Mouse (Mus musculus) neural tube, embryonic 10.5 days (tissue): ENCODE data around the gene Noa1.

Experiments
- DNase-seq: peaks from one replicate; pipeline ENCODE4 v3.0.0-alpha.2; 2017; ENCODE audit warnings: low spot score; ENCODE audit errors: extremely low spot score

Gene Noa1

GRCm38 (mm10) chr5:77254402-77254801 lies 55.5 kb downstream of the Noa1 start:
- no peak for DNase-seq

DNA sequence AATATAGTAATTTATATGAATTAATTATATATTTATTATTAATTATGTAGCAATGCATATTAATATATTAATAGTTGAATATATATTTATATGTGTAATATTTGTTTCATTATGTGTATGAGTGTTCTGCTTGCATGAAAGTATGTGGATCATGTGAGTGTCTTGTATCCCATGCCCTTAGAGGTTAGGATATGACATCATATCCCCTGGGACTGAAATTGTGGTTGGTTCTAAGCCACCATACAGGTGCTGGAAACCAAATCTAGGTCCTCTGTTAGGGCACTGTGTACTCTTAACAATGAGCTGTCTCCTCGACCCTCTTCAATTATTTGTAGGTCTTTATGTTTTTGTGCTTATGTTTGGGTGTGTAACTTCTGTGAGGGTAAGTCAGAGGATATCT lies 56.7 kb downstream of the Noa1 start:
- DNase-seq = no peak

DNA sequence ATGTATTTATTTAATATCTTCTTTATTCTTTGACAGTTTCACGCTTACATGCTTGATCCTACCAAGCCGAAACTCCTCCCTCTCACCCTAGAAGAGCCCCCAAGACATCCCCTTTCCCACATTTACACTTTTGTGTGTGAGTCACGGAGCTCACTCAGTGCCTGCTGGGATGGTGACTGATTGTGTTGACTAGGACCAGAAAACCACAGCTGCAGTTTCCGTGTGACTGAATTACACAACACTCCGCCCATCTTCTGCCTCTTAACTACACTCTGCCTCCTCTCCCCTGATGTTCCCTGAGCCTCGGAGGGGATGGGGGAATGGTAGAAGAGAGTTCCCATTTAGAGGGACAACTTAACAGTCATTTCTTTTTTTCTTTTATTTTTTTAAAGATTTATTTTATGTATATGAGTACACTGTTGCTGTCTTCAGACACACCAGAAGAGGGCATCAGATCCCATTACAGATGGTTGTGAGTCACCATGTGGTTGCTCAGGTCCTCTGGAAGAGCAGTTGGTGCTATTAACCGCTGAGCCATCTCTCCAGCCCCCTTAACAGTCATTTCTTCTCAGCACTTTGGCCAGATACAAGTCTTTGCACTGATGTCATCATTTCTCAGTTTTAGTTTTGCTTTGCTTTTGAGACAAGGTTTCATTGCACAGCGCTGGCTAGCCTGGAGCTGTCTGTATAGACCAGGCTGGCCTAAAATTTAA lies 57.6 kb downstream of the Noa1 start:
- no peak for DNase-seq

DNA sequence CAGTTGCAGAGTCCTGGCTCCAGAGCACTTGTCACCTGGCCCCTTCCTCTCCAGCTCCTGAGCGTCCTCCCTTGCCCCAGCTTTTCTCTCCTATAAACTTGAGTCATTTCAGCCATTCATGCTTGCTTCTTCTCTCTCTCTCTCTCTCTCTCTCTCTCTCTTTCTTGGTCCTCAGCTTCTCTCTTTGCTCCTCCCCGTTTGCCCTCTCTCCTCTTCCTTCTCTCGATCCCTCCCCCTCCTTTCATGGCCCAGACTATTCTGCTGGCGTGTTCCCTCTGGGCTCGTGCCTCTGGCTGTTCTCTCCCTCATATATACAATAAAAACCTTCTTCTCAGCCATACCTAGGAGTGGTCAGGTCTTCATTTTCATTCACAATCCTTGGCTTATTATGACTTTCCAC lies 58.2 kb downstream of the Noa1 start:
- DNase-seq = no peak

DNA sequence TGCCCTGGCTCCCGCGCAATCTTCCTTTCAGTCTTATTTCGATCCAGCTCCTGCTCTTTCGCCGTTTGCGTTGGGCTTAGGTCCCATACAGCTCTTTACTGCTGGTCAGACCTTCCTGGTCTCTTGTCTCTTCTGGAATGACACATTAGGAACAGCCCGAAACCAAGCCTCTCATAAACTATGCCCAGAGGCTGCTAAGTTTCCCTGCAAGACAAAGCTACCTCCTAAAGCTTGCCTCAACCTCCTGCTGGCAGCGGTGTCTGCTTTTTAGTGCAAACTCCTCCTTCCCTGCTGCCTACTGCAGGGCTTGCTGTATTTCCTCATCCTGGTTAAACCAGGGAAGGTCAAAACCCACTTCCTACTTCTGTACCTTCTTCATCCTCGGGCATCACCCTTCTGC lies 59.8 kb downstream of the Noa1 start:
- DNase-seq = no peak

DNA sequence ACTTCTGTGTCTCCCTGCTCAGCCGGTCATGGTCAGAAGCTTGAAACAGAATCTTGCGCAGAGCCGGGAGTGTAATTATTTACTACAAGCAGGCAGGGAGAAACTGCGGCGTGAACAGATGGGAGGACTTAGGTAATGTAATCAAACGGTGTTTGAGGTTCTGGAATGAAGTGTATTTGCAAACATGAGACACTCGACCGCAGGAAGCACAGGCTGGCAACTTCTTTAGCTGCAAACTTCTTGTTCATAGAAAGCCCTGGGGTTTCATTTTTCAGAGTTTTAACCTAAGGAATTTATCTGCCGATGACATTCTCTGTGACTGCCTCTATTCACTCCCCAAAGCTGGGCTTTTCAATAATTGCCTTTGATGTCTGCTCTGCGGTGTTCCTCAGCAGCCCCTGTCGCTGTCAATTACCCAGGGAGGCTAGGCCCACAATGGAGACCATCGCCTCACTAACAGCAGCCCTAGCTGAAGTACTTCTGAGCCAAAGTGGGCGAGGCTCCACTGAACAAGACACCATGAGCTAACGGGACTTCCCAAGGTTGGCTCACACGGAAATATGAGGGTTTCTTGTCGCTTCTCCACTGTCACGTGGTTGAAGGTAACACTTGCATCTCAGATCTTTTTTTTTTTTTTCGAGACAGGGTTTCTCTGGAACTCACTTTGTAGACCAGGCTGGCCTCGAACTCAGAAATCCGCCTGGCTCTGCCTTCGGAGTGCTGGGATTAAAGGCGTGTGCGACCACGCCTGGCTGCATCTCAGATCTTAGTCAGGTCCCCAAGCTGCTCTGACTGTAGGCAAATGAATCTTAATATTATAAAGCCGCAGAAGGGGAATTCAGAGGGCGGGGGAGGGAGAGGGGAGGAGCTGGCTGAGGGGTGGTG lies 63.9 kb downstream of the Noa1 start:
- DNase-seq = peak; percentile 42

- no peak for DNase-seq
These were observed 64.5 kb downstream of the Noa1 start for GRCm38 (mm10) chr5:77245463-77245786.

- DNase-seq = no peak
These were observed 65.4 kb downstream of the Noa1 start for GRCm38 (mm10) chr5:77244331-77244987.
